Mouse (Mus musculus): ENCODE results near the gene Lipe. TPM values are rescaled to one million over a fixed set of nuclear protein-coding genes. Genes with fewer than 3 reads are reported as not detected.

The Lipe gene
- total RNA-seq, 2 experiments from 2014 or later = 9.4 to 11.0 TPM

DNA sequence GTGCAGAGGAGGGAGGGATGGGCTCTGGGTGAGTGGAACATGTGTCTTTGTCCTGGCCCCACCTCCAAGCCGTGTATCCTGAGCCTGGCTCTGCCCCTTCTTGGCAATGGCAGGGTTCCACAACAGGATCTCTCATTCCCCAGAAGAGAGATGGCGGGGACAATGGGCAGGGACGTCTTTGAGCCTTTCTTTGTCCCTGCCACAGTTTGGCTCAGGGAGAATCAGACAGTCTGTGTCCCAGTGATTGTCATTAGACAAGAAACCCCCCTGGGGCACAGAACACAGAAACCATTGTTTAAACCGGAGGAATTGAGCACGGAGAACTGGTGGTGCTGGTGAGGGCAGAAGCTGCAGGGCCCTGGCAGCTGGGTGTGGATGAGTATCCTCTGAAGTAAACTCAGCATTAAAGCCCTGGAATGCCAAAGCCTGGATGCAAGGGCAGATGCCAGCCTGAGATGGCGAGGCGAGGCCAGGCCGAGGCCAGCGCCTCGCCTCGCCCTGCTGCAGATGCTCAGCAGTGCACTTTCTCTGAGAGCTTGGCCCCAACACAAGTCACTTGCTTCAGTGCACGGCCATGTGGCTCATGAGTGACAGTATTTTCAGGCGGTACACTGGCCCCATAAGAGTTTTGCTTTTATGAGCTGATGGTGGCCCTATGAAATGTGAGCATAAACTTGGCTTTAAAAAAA is 32.4 kb downstream of the Lipe start:
- DNase-seq (ENCODE audit: low spot score in 2 of 2) = no peak

DNA sequence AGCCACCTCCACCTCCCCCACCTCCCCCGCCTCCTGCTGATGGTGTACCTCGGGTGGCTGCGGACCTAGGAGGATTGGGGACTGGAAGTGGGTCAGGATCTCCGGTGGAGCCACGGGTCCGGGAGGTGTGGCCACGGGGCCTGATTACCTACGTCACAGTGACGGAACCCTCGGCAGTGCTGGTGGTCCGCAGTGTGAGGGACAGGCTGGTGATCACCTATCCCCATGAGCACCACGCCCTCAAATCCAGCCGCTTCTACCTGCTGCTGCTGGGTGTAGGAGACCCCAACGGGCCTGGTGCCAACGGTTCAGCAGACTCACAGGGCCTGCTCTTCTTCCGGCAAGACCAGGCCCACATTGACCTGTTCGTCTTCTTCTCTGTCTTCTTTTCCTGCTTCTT is 34.9 kb downstream of the Lipe start:
- no peak for DNase-seq (ENCODE audit: low spot score in 2 of 2)

DNA sequence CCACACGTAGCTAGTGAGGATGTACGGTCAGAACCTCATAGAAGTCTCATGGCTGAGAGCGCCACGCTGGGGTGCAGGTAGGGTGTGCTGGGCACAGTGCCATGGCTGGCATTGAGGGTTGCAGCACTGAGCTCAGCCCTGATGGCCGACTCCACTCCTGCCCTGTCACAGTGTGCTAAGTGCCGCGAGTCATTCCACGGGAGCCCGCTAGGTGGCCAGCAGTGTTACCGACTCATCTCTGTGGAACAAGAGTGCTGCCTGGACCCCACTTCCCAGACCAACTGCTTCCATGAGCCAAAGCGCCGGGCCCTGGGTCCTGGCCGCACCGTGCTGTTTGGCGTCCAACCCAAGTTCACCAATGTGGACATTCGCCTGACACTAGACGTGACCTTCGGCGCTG is 35.4 kb downstream of the Lipe start:
- no peak for DNase-seq (ENCODE audit: low spot score in 2 of 2)

DNA sequence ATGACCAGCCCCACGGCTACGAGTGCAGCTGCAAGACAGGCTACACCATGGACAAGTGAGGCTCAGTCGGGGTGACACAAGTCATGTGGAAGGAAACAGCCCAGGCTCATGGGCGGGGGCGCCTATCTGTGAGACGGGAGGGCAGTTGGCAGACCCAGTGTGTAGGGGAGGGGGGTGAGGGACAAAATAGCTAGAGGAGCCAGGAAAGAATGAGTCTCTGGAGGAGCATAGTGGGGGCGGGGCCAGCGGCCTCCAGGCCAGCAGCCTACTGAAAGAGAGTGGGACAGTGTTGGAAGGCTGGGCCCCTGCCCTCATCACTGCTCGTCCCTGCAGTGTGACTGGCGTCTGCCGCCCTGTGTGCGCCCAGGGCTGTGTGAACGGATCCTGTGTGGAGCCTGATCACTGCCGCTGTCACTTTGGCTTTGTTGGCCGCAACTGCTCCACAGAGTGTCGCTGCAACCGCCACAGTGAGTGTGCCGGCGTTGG is 39.7 kb downstream of the Lipe start:
- DNase-seq (ENCODE audit: low spot score in 2 of 2) = no peak

DNA sequence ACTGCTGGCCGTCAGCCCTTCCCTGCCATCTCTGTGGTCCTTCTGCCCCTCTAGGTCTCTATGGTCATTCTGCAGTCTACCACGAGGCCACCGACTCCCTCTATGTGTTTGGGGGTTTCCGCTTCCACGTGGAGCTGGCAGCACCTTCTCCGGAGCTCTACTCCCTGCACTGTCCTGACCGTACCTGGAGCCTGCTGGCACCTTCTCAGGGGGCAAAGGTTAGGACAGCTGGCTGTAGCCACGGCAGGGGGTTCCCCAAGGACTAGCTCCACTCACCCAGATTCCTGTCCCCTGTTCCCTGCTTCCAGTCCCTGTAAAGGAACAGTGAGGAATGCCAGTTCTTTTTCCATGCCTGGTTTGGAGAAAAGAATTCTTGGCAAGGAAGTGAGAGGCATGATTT is 49.6 kb downstream of the Lipe start:
- no peak for DNase-seq (ENCODE audit: low spot score in 2 of 2)

DNA sequence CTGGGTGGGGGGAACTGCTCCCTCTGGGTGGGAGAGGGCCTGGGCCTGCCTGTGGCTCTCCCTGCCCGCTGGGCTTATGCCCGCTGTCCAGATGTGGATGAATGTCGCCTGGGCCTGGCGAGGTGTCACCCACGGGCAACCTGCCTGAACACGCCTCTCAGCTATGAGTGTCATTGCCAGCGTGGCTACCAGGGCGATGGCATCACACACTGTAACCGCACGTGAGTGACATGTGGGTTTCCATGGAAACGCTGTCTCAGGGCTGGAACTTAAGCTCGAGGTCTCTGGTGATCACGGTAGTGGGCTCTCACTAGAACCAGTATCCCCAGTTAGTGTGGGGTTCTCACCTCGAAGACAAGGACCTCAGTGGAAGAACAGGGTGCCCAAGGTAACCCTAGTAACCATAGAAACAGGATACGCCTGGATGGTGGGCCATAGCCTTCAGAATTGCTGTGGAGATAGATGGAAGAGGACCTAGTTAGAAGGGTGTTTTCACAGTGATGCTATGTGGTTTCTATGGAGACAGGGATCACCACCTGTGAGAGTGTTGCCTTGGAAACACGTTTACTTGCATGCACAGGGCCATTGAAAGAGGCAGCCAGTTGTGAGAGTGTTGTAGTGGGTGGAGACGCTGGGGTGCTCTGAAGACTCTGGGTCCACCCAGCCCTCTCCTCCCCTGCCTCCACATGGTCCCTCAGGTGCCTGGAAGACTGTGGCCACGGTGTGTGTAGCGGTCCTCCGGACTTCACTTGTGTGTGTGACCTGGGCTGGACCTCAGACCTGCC is 57.3 kb downstream of the Lipe start:
- peak; percentile 28 to 66 for DNase-seq (ENCODE audit: low spot score in 2 of 2)

DNA sequence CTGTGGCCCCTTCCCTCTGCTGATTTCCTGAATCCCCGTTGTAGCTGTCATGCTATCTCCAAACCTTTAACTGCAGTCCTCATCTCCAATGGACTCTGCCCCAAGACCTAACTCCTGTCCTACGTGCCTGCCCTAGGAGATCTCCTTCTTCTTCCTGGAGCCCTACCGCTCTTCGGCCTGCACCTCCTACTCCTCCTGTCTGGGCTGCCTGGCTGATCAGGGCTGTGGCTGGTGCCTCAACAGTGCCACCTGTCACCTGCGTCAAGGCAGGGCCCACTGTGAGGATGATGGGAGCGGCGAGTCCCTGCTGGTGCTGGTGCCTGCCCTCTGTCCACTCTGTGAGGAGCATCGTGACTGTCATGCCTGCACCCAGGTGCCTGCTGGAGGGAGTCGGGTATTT is 59.2 kb downstream of the Lipe start:
- no peak for DNase-seq (ENCODE audit: low spot score in 2 of 2)

DNA sequence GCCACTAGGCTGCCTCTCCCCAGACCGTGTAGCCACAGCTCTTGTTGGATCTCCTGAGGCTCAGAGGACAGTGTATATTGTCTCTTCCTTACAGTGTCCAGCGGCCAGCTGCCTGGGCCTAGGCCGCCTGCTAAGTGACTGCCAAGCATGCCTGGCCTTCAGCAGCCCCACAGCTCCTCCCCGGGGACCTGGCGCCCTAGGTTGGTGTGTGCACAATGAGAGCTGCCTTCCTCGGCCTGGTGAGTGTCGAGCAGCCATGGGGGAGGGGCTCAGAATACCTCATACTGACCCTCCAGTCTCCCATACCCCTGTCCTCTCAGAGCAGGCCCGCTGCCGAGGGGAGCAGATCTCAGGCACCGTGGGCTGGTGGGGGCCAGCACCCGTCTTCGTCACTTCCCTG is 64.0 kb downstream of the Lipe start:
- no peak for DNase-seq (ENCODE audit: low spot score in 2 of 2)

DNA sequence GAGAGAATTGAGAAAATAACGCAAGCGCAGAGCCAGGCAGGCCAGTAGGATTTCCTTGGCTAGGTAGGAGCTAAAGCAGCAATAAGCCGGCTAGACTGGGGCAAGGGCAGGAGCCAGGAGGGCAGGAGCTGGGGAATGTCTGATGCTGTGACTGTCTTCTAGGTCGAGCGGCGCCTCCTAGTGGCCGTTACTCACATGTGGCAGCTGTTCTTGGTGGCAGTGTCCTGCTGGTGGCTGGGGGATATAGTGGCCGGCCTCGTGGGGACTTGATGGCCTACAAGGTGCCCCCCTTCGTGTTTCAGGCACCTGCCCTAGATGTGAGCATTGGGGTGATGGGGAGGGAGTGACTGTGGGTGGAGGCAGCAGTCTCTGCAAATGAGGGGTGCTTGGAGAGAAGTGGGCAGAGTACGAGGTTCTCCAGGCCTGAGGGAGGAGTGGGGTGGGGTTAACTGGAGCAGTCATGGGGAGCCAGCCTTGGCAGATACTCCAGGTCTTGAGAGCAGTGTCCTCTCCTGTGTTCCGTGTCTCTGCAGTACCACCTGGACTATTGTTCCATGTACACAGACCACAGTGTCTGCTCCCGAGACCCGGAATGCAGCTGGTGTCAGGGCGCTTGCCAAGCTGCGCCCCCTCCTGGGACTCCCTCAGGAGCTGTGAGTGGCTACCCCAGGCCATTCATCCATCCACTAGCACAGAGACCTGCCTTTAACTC is 64.8 kb downstream of the Lipe start:
- peak in 1 of 2 experiments; percentile 77 for DNase-seq (ENCODE audit: low spot score in 2 of 2)

Other genes starting within 250 kb of the Lipe start
- 1 to 10 TPM; 6.9 to 8.1 TPM for gene Pou2f2, start 219.0 kb downstream of the Lipe start, total RNA-seq (2021)
- gene Dedd2, start 178.1 kb downstream of the Lipe start, total RNA-seq (2021) = 10 to 100 TPM; 26.8 to 29.9 TPM
- gene Zfp526, start 177.3 kb downstream of the Lipe start, total RNA-seq (2021) = 10 to 100 TPM; 12.6 to 12.7 TPM
- gene Gsk3a, start 160.9 kb downstream of the Lipe start, total RNA-seq (2021) = 100 to 1,000 TPM; 208 to 221 TPM
- gene Erf, start 147.9 kb downstream of the Lipe start, total RNA-seq (2021) = 10 to 100 TPM; 43.1 to 46.3 TPM
- gene Cic, start 131.0 kb downstream of the Lipe start, total RNA-seq (2021) = 100 to 1,000 TPM; 198 to 203 TPM
- 10 to 100 TPM; 19.3 to 27.7 TPM for gene Pafah1b3, start 100.7 kb downstream of the Lipe start, total RNA-seq (2021)
- gene Prr19, start 97.3 kb downstream of the Lipe start, total RNA-seq (2021) = not detected
- 10 to 100 TPM; 23.0 to 25.0 TPM for gene Tmem145, start 92.6 kb downstream of the Lipe start, total RNA-seq (2021)
- 10 to 100 TPM; 99.1 to 99.9 TPM for gene Megf8, start 81.5 kb downstream of the Lipe start, total RNA-seq (2021)
- not detected for gene Cnfn, start 29.0 kb downstream of the Lipe start, total RNA-seq (2021)
- gene Cxcl17, start 14.2 kb upstream of the Lipe start, total RNA-seq (2021) = not detected
- 1 to 10 TPM; 3.2 to 3.8 TPM for gene Ceacam1, start 78.9 kb upstream of the Lipe start, total RNA-seq (2021)
- under 1 TPM; 0.72 to 0.99 TPM for gene Ceacam2, start 141.1 kb upstream of the Lipe start, total RNA-seq (2021)
- gene Erich4, start 217.2 kb upstream of the Lipe start, total RNA-seq (2021) = under 1 TPM in 1 of 2 experiments, not detected in 1; 0.38 TPM
- gene Dmac2, start 220.7 kb upstream of the Lipe start, total RNA-seq (2021) = 10 to 100 TPM; 50.5 to 53.9 TPM
- 1 to 10 TPM in 1 of 2 experiments, under 1 TPM in 1; 0.61 to 1.3 TPM for gene B3gnt8, start 227.9 kb upstream of the Lipe start, total RNA-seq (2021)